Mouse (Mus musculus) embryonic stem cell, embryonic (primary cell): ENCODE results near the gene A930017K11Rik.

Experiments used
- CTCF ChIA-PET, 4 experiments: fragments of 300-600 bp in 2 of 4; fragments of 350-600 bp in 2 of 4; sonication (Branson Sonifier 250); formaldehyde crosslinking; loops; one replicate each; lab custom pipeline; 2022; ENCODE audit warnings: inconsistent platforms in 2 of 4; lab: Charles Lee
- POLR2A ChIA-PET, 4 experiments: fragments of 300-600 bp in 2 of 4; fragments of 350-600 bp in 2 of 4; sonication (Branson Sonifier 250); formaldehyde crosslinking; loops; one replicate each; lab custom pipeline; 2022; ENCODE audit warnings: antibody characterized with exemption in 4 of 4, inconsistent platforms in 1 of 4; lab: Charles Lee

The A930017K11Rik gene

DNA sequence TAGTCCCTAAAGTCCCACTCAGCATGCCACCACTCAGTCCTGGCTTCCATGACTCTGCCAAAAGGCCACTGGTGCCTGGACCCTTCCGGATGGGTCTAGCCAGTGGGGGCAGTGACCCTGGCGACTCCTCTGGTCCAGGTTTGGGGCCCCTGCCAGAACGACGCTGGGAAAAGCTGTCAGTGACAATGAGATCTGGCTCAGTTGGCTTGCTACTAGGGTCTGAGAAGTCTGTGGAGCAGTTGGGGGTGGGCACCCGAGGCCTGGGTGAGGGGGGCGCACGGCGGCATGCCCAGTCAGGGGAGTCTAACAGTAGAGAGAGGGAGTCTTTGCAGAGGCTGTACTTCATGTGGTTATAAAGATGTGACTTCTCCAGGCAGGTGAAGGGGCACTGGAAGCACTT is 4.3 kb downstream of the A930017K11Rik start:
- ChIA-PET POLR2A (interaction anchor here in 2 of 4 experiments (0.9 to 1.6 kb wide), 2 partner anchors 10 to 12 kb away, joined by 3 to 7 read pairs; no protein-coding TSS in a partner anchor), CTCF (interaction anchor here in 1 of 4 experiments (1.3 kb wide), 1 partner anchor 14 kb away, joined by 4 read pairs; no protein-coding TSS in a partner anchor)

- ChIA-PET POLR2A (interaction anchor here in 2 of 4 experiments (0.9 to 1.6 kb wide), 3 partner anchors 11 to 38 kb away, joined by 3 to 7 read pairs (median 3); partner anchors contain the start of gene Capn15 (in 1 of the 2)), CTCF (no interaction called here)
Observed at GRCm38 (mm10) chr17:25947576-25947975, 4.8 kb downstream of the A930017K11Rik start.

DNA sequence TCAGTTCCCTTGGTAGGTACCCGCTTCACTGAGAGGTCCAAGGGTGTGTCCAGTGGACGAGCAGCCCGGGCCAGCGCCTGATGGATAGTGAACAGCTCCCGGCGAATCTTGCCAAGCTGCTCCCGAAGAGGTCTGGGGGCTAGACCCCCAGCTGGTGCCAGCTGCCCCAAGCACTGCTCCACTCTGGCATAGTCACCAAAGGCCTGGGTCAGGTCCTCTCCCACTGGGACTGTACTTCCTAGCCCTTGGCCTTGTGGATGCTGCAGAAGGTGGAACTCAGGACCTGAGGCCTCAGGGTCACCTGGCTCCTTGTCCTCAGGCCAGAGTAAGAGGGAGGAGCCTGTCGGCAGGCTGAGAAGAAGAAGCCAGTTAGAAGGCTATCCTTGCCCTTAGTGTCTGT is 5.5 kb downstream of the A930017K11Rik start:
- ChIA-PET CTCF (no interaction called here), POLR2A (interaction anchor here in 1 of 4 experiments (1.0 to 1.6 kb wide), 3 partner anchors 12 to 79 kb away, joined by 3 to 7 read pairs (median 3); partner anchors contain the start of genes Capn15 and Mcrip2)

- CTCF ChIA-PET, result no interaction called here
- POLR2A ChIA-PET, result interaction anchor here in 2 of 4 experiments (0.5 to 1.6 kb wide), 3 partner anchors 12 to 78 kb away, joined by 3 to 7 read pairs (median 3); partner anchors contain the start of gene Mcrip2 (in 1 of the 2)
Observed at GRCm38 (mm10) chr17:25946349-25946748, 6.0 kb downstream of the A930017K11Rik start.

GRCm38 (mm10) chr17:25945517-25946155 is 6.7 kb downstream of the A930017K11Rik start:
- ChIA-PET POLR2A (interaction anchor here in 3 of 4 experiments (0.5 to 1.4 kb wide), 4 partner anchors 21 to 145 kb away, joined by 3 to 4 read pairs (median 3); partner anchors contain the start of genes Decr2 (in 1 of the 3), Mcrip2 (in 1 of the 3) and Stub1 (in 1 of the 3)), CTCF (interaction anchor here in 2 of 4 experiments (0.6 to 1.2 kb wide), 3 partner anchors 59 to 129 kb away, joined by 3 to 6 read pairs (median 4); no protein-coding TSS in a partner anchor)

GRCm38 (mm10) chr17:25944366-25945163 is 7.8 kb downstream of the A930017K11Rik start, which contains the start of the genes Pigq and Nhlrc4:
Gene Pigq, minus strand, starts transcription at chr17:25944936.
Gene Nhlrc4, minus strand, starts transcription at chr17:25944961.
- POLR2A ChIA-PET, result interaction anchor here in 3 of 4 experiments (0.6 to 1.4 kb wide), 14 partner anchors 10 to 721 kb away, joined by 3 to 6 read pairs (median 3); partner anchors contain the start of genes Capn15 (in 1 of the 3), Decr2 (in 1 of the 3) and Stub1 (in 1 of the 3)

GRCm38 (mm10) chr17:25943769-25944168 is 8.6 kb downstream of the A930017K11Rik start:
- ChIA-PET CTCF (no interaction called here), POLR2A (interaction anchor here in 2 of 4 experiments (0.6 to 0.8 kb wide), 5 partner anchors 10 to 137 kb away, joined by 3 to 5 read pairs (median 3); no protein-coding TSS in a partner anchor)

More at GRCm38 (mm10) chr17:25944366-25945163, 7.8 kb downstream of the A930017K11Rik start, which contains the start of the genes Pigq and Nhlrc4:
- CTCF ChIA-PET, result interaction anchor here in 2 of 4 experiments (0.5 to 1.2 kb wide), 3 partner anchors 28 to 128 kb away, joined by 3 to 4 read pairs (median 3); no protein-coding TSS in a partner anchor

DNA sequence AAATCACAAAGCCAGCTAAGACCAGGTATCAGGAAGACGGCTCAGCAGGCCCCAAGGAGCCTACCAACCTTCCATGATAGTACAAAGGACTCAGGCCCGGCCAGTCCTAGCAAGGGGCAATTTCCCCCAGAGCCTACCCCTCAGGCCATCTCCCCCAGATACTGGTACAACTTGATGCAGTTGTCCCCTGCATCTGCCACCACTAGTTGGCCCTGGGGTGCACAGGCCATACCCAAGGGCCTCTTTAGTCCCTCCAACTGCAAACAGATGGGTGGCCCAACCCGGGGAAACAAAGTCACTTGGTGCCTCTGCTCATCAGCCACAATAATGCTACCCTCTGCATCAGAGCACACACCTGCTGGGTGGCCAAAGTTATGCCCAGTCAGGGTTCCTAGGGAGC is 9.1 kb downstream of the A930017K11Rik start:
- ChIA-PET POLR2A (interaction anchor here in 3 of 4 experiments (1.2 to 3.1 kb wide), 8 partner anchors 8 to 99 kb away, joined by 3 to 16 read pairs (median 4); partner anchors contain the start of genes A930017K11Rik (in 1 of the 3), Rab40c (in 1 of the 3) and Rhot2 (in 1 of the 3)), CTCF (interaction anchor here in 1 of 4 experiments (0.5 kb wide), 1 partner anchor 294 kb away, joined by 3 read pairs; no protein-coding TSS in a partner anchor)

DNA sequence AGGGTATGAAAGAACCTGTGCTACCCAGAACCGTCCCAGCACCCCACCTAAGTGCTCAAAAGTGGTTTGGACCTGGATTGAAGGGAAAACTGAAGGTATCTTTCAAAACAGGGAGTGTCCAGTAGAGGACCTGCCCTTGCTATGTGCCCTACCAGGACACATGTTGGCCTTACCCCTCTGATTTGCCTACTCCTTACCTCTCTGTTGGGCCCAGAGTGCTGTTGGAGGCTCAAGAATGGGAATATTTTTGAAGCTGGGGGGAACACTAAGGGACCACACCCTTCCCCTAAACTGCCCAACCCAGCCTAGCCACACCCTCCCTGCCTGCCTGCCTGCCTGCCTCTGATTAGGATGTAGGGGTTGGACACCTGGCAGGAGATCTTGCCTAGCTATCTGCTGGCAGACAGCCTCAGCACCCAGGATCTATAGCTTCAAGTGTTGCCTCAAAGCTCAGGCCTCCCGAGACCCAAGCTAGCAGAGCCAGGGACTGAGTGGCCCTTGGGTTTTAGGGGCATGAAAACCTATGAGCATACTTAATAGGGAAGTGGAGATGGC is 9.7 kb downstream of the A930017K11Rik start:
- CTCF ChIA-PET, result interaction anchor here in 2 of 4 experiments (0.5 to 1.5 kb wide), 2 partner anchors 48 to 295 kb away, joined by 3 to 4 read pairs; no protein-coding TSS in a partner anchor
- POLR2A ChIA-PET, result interaction anchor here (0.7 to 3.1 kb wide), 15 partner anchors 7 to 109 kb away, joined by 3 to 16 read pairs (median 3); partner anchors contain the start of genes A930017K11Rik (in 1 of the 4), Capn15 (in 1 of the 4), Rab40c (in 1 of the 4) and Rhot2 (in 1 of the 4)

- CTCF ChIA-PET, result interaction anchor here in 1 of 4 experiments (1.5 kb wide), 1 partner anchor 47 kb away, joined by 4 read pairs; no protein-coding TSS in a partner anchor
- POLR2A ChIA-PET, result interaction anchor here (0.6 to 3.1 kb wide), 28 partner anchors 8 to 113 kb away, joined by 3 to 27 read pairs (median 3); partner anchors contain the start of genes A930017K11Rik (in 2 of the 4), Capn15 (in 2 of the 4), Jmjd8 (in 1 of the 4) and Mcrip2 (in 1 of the 4)
Observed at GRCm38 (mm10) chr17:25941511-25942241, 10.7 kb downstream of the A930017K11Rik start.

GRCm38 (mm10) chr17:25934526-25934925 is 17.8 kb downstream of the A930017K11Rik start:
- POLR2A ChIA-PET, result interaction anchor here in 1 of 4 experiments (0.6 to 2.1 kb wide), 6 partner anchors 12 to 1081 kb away, joined by 3 to 6 read pairs (median 4); partner anchors contain the start of genes Rab40c, Stub1 and Wfikkn1
- CTCF ChIA-PET, result interaction anchor here in 1 of 4 experiments (0.6 kb wide), 1 partner anchor 36 kb away, joined by 5 read pairs; no protein-coding TSS in a partner anchor

DNA sequence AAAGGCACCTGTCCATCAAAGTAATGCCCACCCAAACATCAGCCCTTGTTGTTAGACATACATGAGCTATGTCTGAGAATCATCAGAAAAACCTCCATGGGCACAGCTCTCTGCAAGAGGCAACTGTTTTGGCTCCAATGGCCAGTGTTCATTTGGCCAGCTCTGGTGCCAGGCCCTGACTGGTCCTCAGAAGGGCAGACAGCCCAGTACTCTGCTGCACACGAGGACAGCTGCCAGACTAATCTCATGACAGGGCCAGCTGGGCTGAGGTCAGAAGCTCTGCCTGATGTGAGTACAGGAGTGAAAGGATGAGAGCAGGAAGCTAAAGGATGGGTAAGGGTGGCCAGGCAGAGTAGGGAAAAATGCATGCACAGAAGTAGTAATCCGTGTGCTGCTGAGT is 27.0 kb downstream of the A930017K11Rik start:
- ChIA-PET CTCF (interaction anchor here in 1 of 4 experiments (1.5 kb wide), 2 partner anchors 31 to 165 kb away, joined by 4 read pairs; partner anchors contain the start of gene Decr2), POLR2A (interaction anchor here in 2 of 4 experiments (0.6 to 1.1 kb wide), 4 partner anchors 18 to 92 kb away, joined by 3 read pairs; partner anchors contain the start of gene Stub1 (in 1 of the 2))

DNA sequence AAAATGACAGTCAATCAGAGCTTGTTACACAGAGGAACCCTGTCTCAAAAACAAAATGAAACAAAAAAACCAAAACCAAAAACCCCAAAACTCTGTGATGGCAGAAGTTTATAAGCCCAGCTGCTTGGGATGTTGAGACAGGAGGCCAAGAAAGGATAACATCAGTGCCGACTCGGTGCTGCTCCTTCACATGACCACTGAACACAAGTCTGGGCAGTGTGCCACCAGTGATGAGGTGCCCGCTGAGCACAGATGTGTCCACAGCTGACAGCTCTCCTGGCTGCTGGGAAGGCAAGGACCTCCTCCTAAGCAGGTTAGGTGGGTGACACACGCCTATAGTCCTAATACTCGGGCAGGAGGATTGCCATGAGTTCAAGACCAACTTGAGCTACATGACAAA is 30.2 kb downstream of the A930017K11Rik start:
- POLR2A ChIA-PET, result interaction anchor here in 1 of 4 experiments (1.2 to 1.9 kb wide), 3 partner anchors 25 to 43 kb away, joined by 4 to 9 read pairs (median 8); no protein-coding TSS in a partner anchor
- CTCF ChIA-PET, result no interaction called here

- CTCF ChIA-PET, result interaction anchor here in 2 of 4 experiments (0.8 to 1.9 kb wide), 5 partner anchors 26 to 170 kb away, joined by 3 to 8 read pairs (median 4); partner anchors contain the start of gene Decr2 (in 1 of the 2)
Observed at GRCm38 (mm10) chr17:25919786-25920642, 32.4 kb downstream of the A930017K11Rik start.

More at GRCm38 (mm10) chr17:25919786-25920642, 32.4 kb downstream of the A930017K11Rik start:
- POLR2A ChIA-PET, result interaction anchor here in 3 of 4 experiments (0.6 to 2.0 kb wide), 39 partner anchors 8 to 1233 kb away, joined by 3 to 16 read pairs (median 3); partner anchors contain the start of genes Stub1 (in 2 of the 3), Axin1 (in 1 of the 3), Jmjd8 (in 1 of the 3) and Mcrip2 (in 1 of the 3)
